Mouse (Mus musculus): ENCODE measurements at regions not wholly inside any gene's neighbourhood (a gene's known extent, or its start where the extent isn't known, plus 50 kb on each side); places are given as distances from the start of the nearest gene placed in this dataset.

GRCm38 (mm10) chr1:52338243-52338642 is 105.2 kb upstream of the Gls start:
- Histone ChIP-seq H3K9me3 (no peaks in the 10 kb centered on the region), H3K27ac (no peak overlapping the region), H3K36me3 (replicated peaks) (no peaks in the 10 kb centered on the region), H3K4me1 (no peaks in the 10 kb centered on the region), H3K27me3 (ENCODE audit: poor library complexity, severe bottlenecking) (no peaks in the 10 kb centered on the region), H3K4me3 (no peak overlapping the region)
- no peak for DNase-seq (ENCODE audit: extremely low spot score, low spot score)
- WGBS, result 84% methylated on average over 6 of the region's 6 CpGs

GRCm38 (mm10) chr1:52336696-52337095 is 103.7 kb upstream of the Gls start:
- Histone ChIP-seq H3K27me3 (ENCODE audit: poor library complexity, severe bottlenecking) (no peaks in the 10 kb centered on the region), H3K9me3 (no peaks in the 10 kb centered on the region), H3K4me1 (no peaks in the 10 kb centered on the region), H3K27ac (no peak overlapping the region), H3K4me3 (no peak overlapping the region), H3K36me3 (replicated peaks) (no peaks in the 10 kb centered on the region)
- DNase-seq (ENCODE audit: extremely low spot score, low spot score), result no peak
- WGBS, result 94% methylated on average over 3 of the region's 3 CpGs

GRCm38 (mm10) chr1:52332013-52332412 is 99.0 kb upstream of the Gls start:
- no peak for DNase-seq (ENCODE audit: extremely low spot score, low spot score)
- H3K27me3 ChIP-seq (ENCODE audit: poor library complexity, severe bottlenecking), result no peaks in the 10 kb centered on the region
- no peaks in the 10 kb centered on the region for H3K36me3 ChIP-seq (replicated peaks)
- H3K9me3 ChIP-seq, result no peaks in the 10 kb centered on the region
- H3K4me1 ChIP-seq, result no peaks in the 10 kb centered on the region
- no peak overlapping the region for H3K4me3 ChIP-seq
- no peak overlapping the region for H3K27ac ChIP-seq
- 84% methylated on average over 12 of the region's 12 CpGs for WGBS

GRCm38 (mm10) chr1:52331442-52331841 is 98.4 kb upstream of the Gls start:
- Histone ChIP-seq H3K36me3 (replicated peaks) (no peaks in the 10 kb centered on the region), H3K27me3 (ENCODE audit: poor library complexity, severe bottlenecking) (no peaks in the 10 kb centered on the region), H3K27ac (no peak overlapping the region), H3K4me1 (no peaks in the 10 kb centered on the region), H3K9me3 (no peaks in the 10 kb centered on the region), H3K4me3 (no peak overlapping the region)
- 51% methylated on average over 4 of the region's 4 CpGs for WGBS
- DNase-seq (ENCODE audit: extremely low spot score, low spot score), result no peak

GRCm38 (mm10) chr1:52330496-52330895 is 97.5 kb upstream of the Gls start:
- no peaks in the 10 kb centered on the region for H3K4me1 ChIP-seq
- 67% methylated on average over 6 of the region's 6 CpGs for WGBS
- H3K27me3 ChIP-seq (ENCODE audit: poor library complexity, severe bottlenecking), result no peaks in the 10 kb centered on the region
- H3K4me3 ChIP-seq, result no peak overlapping the region
- H3K27ac ChIP-seq, result no peak overlapping the region
- DNase-seq (ENCODE audit: extremely low spot score, low spot score), result no peak
- no peaks in the 10 kb centered on the region for H3K36me3 ChIP-seq (replicated peaks)
- no peaks in the 10 kb centered on the region for H3K9me3 ChIP-seq

- H3K4me1 ChIP-seq, result no peaks in the 10 kb centered on the region
- H3K4me3 ChIP-seq, result no peak overlapping the region
- no peak for DNase-seq (ENCODE audit: extremely low spot score, low spot score)
- H3K27ac ChIP-seq, result no peak overlapping the region
- no peaks in the 10 kb centered on the region for H3K27me3 ChIP-seq (ENCODE audit: poor library complexity, severe bottlenecking)
- H3K9me3 ChIP-seq, result no peaks in the 10 kb centered on the region
- no peaks in the 10 kb centered on the region for H3K36me3 ChIP-seq (replicated peaks)
These were observed 95.5 kb upstream of the Gls start for GRCm38 (mm10) chr1:52328507-52328906.

GRCm38 (mm10) chr1:52324356-52324755 is 91.3 kb upstream of the Gls start:
- WGBS, result 91% methylated on average over 2 of the region's 2 CpGs
- no peak for DNase-seq (ENCODE audit: extremely low spot score, low spot score)
- H3K4me3 ChIP-seq, result no peak overlapping the region
- H3K9me3 ChIP-seq, result no peaks in the 10 kb centered on the region
- H3K4me1 ChIP-seq, result no peaks in the 10 kb centered on the region
- no peaks in the 10 kb centered on the region for H3K36me3 ChIP-seq (replicated peaks)
- H3K27ac ChIP-seq, result no peak overlapping the region
- no peaks in the 10 kb centered on the region for H3K27me3 ChIP-seq (ENCODE audit: poor library complexity, severe bottlenecking)

GRCm38 (mm10) chr1:52312076-52312633 is 79.1 kb upstream of the Gls start:
- H3K4me3 ChIP-seq, result no peak overlapping the region
- peaks cover 5% of the 10 kb centered on the region for H3K4me1 ChIP-seq
- 82% methylated on average over 3 of the region's 3 CpGs for WGBS
- no peaks in the 10 kb centered on the region for H3K36me3 ChIP-seq (replicated peaks)
- H3K27ac ChIP-seq, result no peak overlapping the region
- H3K9me3 ChIP-seq, result 0 out of 2 replicates have a peak, but pooled peaks cover 2% of the 10 kb centered on the region
- H3K27me3 ChIP-seq (ENCODE audit: poor library complexity, severe bottlenecking), result no peaks in the 10 kb centered on the region
- no peak for DNase-seq (ENCODE audit: extremely low spot score, low spot score)

- peaks cover 21% of the 10 kb centered on the region for H3K4me1 ChIP-seq
- no peak overlapping the region for H3K27ac ChIP-seq
- DNase-seq (ENCODE audit: extremely low spot score, low spot score), result peak; percentile 56
- no peak overlapping the region for H3K4me3 ChIP-seq
- H3K27me3 ChIP-seq (ENCODE audit: poor library complexity, severe bottlenecking), result no peaks in the 10 kb centered on the region
- no peaks in the 10 kb centered on the region for H3K36me3 ChIP-seq (replicated peaks)
- H3K9me3 ChIP-seq, result no peaks in the 10 kb centered on the region
- WGBS, result 42% methylated on average over 6 of the region's 6 CpGs
These were observed 73.9 kb upstream of the Gls start for GRCm38 (mm10) chr1:52306892-52307291.

- no peaks in the 10 kb centered on the region for H3K9me3 ChIP-seq
- no peaks in the 10 kb centered on the region for H3K27me3 ChIP-seq (ENCODE audit: poor library complexity, severe bottlenecking)
- H3K27ac ChIP-seq, result no peak overlapping the region
- WGBS, result 81% methylated on average over 18 of the region's 18 CpGs
- H3K4me3 ChIP-seq, result no peak overlapping the region
- peaks cover 21% of the 10 kb centered on the region for H3K4me1 ChIP-seq
- H3K36me3 ChIP-seq (replicated peaks), result no peaks in the 10 kb centered on the region
- DNase-seq (ENCODE audit: extremely low spot score, low spot score), result no peak
These were observed 72.9 kb upstream of the Gls start for GRCm38 (mm10) chr1:52305679-52306632.

- Histone ChIP-seq H3K4me1 (peaks cover 20% of the 10 kb centered on the region), H3K36me3 (replicated peaks) (no peaks in the 10 kb centered on the region), H3K4me3 (no peak overlapping the region), H3K27me3 (ENCODE audit: poor library complexity, severe bottlenecking) (no peaks in the 10 kb centered on the region), H3K27ac (no peak overlapping the region), H3K9me3 (no peaks in the 10 kb centered on the region)
- WGBS, result 8% methylated on average over 6 of the region's 6 CpGs
- peak; percentile 42 for DNase-seq (ENCODE audit: extremely low spot score, low spot score)
These were observed 69.5 kb upstream of the Gls start for GRCm38 (mm10) chr1:52302557-52302956.

GRCm38 (mm10) chr1:52301266-52301665 is 68.2 kb upstream of the Gls start:
- Histone ChIP-seq H3K9me3 (no peaks in the 10 kb centered on the region), H3K36me3 (replicated peaks) (no peaks in the 10 kb centered on the region), H3K27me3 (ENCODE audit: poor library complexity, severe bottlenecking) (no peaks in the 10 kb centered on the region), H3K4me1 (peaks cover 7% of the 10 kb centered on the region), H3K27ac (no peak overlapping the region), H3K4me3 (no peak overlapping the region)
- 69% methylated on average over 2 of the region's 2 CpGs for WGBS
- no peak for DNase-seq (ENCODE audit: extremely low spot score, low spot score)

- DNase-seq (ENCODE audit: extremely low spot score, low spot score), result no peak
- Histone ChIP-seq H3K36me3 (replicated peaks) (no peaks in the 10 kb centered on the region), H3K4me1 (no peaks in the 10 kb centered on the region), H3K9me3 (no peaks in the 10 kb centered on the region), H3K4me3 (no peak overlapping the region), H3K27ac (no peak overlapping the region), H3K27me3 (ENCODE audit: poor library complexity, severe bottlenecking) (no peaks in the 10 kb centered on the region)
- WGBS, result 81% methylated on average over 7 of the region's 7 CpGs
These were observed 66.5 kb upstream of the Gls start for GRCm38 (mm10) chr1:52299559-52299958.

Measured in forebrain, embryonic 10.5 days (tissue).